Mouse (Mus musculus) liver, adult 2 months (tissue): ENCODE measurements around the gene Dync1i2.

ENCODE experiments used
- CTCF ChIP-seq: fragments of 200-500 bp; IDR thresholded peaks from 2 replicates; pipeline ENCODE4 v1.5.1; 2011; ENCODE audit warnings: low read depth, low read length, control low read depth
- POLR2A ChIP-seq: fragments of 200-500 bp; IDR thresholded peaks from 2 replicates; pipeline ENCODE4 v1.6.1; 2011; ENCODE audit warnings: low read length, control low read depth; ENCODE audit not compliant: insufficient read depth; ENCODE audit errors: extremely low read depth

GRCm38 (mm10) chr2:71246096-71246495 lies 34.6 kb downstream of the Dync1i2 start:
- TF ChIP-seq POLR2A (no peak), CTCF (no peak)
